Mouse (Mus musculus) mouse trophoblast stem cell (cell line): Measurements from ENCODE around the gene Sdr16c6.

Source experiments
- in situ Hi-C, 2 experiments: fragments of 300-500 bp; cut with MseI, MboI; formaldehyde crosslinking; loops; 2 replicates in 1 of 2; 3 replicates in 1 of 2; pipeline ENCODE4 v1.15.1; 2025

The Sdr16c6 gene

DNA sequence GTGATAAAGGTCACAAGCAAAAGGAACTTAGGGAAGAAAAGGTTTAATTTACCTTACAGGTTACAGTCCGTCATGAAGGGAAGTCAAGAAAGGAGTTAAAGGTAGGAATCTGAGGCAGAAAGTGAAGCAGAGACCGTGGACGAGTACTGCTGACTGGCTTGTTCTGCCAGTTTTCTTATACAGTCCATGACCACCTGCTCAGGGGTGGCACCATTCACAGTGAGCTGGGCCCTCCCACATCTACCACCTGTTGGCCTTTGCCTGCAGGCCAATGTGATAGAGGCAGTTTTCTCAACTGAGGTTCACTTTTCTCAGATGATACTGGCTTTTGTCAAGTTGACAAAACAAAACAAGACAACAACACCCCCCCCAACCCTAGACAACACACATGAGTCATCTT lies at the start of gene Sdr16c6:
Gene Sdr16c6, minus strand, starts transcription at position 151 of the 400 bp plus-strand sequence.
- in situ Hi-C loops: no loop called here

DNA sequence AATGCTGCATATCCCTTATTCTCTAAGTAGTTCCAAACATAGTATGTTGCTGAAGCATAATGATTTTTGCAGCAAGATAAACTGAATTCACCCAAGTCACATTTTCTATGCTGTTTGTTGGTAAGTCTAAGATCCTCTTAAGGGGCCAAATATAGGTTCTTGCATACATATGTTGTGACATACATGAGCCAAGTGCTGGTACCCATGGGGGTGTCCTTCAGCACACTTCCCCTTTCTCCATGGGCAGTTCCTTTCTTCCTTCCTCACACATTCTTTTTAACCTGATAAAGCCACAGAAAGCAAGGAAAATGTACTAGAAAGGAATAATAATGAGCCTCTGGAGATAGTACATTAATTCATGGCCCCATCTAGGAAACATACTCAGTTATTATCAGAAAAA lies 2.9 kb upstream of the Sdr16c6 start:
- in situ Hi-C loops: no loop called here

- in situ Hi-C loops: no loop called here
These were observed 1.8 kb upstream of the Sdr16c6 start for GRCm38 (mm10) chr4:4079132-4079531.

- in situ Hi-C loops: no loop called here
These were observed 1.3 kb downstream of the Sdr16c6 start for GRCm38 (mm10) chr4:4076001-4076400.
